Mouse (Mus musculus) kidney, postnatal 4 days (tissue): ENCODE measurements around the gene Slc51a.
"Not testable (repeated sequence)": the region's sequence is repeated elsewhere in the genome, so short reads cannot be mapped to it uniquely, and the experiment has no call there.

Experiments
- DNase-seq, 2 experiments: peaks; one replicate each; pipeline ENCODE4 v3.0.0; 2021; ENCODE audit warnings: mixed read lengths in 2 of 2

Gene Slc51a

DNA sequence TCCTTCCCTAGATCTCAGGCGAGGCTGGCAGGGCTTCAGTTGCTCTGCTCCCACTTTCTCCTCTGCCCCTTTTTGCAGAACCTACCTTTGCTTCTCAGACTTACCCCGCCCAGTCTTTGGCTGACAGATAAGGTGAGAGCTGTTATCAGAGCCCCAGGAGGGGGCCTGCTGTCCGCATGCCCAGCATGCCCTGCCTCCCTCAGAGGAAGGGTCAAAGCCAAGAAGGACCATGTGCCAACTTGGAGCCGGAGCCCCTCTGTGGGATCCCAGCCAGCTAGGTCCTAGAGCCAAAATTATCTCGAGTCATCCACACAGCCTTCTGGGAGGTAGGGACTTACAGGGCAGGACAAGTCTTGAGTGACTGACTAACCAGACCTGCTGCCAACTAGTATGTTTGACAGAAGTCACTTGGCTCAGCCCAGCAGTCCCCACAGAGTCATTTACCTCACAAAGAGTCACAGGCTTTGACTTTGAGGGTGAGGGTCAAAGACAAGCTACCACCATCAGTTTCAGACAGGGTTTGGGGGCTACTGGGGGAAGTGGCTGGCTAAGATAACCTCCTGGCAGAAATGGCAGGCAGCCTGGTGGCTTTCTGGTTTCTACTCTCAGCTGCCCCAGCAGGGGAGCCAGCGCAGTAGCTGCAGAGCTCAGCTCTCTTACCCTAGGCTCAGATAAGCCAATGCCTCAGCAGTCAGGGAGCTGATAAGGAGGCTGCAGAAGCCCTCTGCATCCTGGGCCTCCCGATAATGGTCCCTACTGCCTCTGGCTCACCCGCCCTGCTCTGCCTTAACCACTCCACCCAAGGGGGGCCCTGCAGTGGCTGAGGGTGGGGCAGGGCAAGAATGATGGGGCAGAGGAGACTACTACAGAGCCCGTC, 21.6 kb upstream of the Slc51a start:
- DNase-seq = no peak

GRCm38 (mm10) chr16:32508506-32509065, 20.9 kb upstream of the Slc51a start:
- DNase-seq = no peak

DNA sequence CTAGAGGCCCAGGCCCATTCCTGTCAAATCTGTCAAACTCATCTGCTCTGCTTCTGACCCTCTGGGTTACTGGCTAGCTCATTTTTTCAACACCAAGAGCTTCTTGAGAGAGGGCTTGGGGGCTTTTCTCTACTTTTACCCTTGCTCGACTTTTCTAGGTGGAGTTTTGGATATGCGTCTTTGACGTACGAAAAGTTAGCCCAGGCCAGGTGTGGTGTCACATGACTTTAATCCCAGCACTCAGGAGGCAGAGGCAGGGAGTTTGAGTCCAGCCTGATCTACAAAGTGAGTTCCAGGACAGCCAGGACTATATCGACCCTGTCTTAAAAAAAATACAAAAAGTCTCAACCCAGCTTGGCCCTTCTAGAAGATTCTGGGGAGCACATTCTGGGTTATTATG, 20.4 kb upstream of the Slc51a start:
- no peak for DNase-seq

DNA sequence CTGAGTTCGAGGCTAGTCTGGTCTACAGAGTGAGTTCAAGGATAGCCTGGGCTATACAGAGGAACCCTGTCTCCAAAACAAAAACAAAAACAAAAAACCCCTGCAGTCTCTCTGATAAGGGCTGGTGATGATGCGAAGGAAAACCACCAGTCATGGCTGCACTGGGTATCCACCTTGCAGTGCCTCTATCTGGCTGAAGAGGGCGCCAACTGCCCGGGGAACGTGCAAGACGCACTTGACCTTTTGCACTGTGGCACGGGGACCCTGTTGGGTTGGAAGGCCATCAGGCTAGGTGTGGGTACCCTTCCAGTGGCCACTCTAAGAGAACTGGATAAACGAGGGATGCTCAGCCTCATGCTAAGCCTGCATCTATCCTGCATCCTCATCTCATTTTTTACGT, 19.7 kb upstream of the Slc51a start:
- peak; percentile 71 to 73 for DNase-seq

DNA sequence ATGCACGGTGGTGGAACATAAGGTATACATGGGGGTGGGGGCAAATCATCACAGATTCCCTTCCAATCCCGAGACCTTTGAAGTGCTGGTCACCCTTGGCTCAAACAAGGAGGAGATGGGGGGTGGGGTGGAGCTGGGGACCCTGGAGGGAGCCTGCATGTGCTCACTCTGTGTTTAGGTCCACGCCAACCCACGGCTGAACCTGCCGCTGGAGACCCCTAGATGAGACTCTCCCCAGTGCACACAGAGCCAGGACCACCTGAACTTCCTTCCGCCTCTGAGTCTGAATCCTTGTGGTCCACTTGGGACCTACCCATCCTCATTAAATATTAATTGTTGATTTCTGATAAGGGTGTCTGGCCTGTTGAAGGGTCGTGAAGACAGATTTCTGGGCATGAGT, 19.2 kb upstream of the Slc51a start:
- no peak for DNase-seq

DNA sequence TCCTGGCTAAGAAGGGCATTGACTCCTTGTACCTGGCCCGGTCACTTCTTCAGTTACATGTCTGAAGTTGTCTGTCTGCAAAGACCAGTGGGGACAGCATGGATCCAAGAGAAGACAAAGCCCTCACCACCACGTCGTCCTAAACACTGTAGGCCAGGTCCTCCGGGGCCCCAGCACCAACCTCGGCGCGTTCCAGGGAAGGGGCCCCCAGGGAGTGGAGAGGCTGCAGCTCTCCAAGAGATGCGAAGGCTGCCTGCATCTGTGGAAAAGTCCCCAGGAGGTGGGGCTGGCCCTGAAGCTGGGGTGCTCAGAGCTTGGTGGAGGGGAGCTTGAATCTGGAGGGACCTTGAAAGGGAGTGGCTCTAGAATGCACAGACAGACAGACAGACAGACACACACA, 18.6 kb upstream of the Slc51a start:
- DNase-seq = no peak

DNA sequence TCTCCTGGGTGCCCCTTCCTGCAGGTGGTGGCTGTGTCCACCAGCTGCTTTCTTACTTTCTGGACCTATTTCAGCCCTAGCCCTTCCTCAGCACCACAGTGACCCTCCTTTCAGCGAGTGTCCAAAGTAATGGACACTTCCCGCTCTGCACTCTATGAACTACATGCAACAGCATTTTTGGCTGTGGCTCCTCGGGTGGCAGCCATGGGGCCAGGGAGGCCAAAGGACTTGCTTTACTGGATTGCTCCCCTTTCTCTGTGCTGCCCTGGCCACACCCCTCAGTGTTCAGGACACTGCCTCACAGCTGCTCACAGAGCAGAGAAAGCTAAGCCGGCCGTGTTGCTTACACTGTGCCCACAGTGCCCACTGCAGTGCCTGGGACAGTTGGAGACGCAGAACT, 16.0 kb upstream of the Slc51a start:
- no peak for DNase-seq

DNA sequence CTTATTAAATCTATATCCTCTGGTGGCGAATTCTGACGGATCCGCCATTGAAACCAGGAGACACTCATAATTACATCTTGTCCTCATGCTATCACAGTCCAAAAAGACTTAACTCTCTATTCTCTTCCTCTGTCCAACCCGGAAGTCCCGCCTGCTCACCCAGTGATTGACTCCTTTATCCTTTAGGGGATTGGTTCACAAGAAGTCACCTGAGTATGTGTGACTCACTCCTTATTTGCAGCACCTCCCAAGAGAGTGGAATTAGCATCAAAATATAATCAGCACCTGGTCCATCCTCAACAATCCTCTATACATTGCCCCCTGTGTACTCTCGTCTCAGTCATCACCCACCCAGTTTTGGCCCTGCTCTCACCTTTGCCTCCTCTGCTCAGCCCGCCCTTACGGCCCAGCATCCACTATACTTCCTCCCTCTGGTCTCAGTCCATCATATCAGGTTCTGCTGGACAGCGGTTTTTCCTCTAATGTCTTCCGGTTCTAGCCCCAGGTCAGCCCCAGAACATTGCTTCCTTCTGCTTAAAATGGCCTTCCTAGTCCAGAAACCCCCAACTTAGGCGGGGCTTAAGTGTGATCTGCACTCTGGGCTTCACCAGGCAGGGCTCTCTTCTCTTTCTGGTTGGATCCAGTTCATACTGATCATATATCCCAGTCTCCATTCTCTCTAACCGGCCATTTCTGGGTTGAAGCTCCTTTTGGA, 15.1 kb upstream of the Slc51a start:
- no peak for DNase-seq

- no peak for DNase-seq
These were observed 13.8 kb upstream of the Slc51a start for GRCm38 (mm10) chr16:32501459-32501858.

GRCm38 (mm10) chr16:32499430-32500037, 11.9 kb upstream of the Slc51a start:
- peak; percentile 94 for DNase-seq

- DNase-seq = no peak
These were observed 11.3 kb upstream of the Slc51a start for GRCm38 (mm10) chr16:32498996-32499395.

DNA sequence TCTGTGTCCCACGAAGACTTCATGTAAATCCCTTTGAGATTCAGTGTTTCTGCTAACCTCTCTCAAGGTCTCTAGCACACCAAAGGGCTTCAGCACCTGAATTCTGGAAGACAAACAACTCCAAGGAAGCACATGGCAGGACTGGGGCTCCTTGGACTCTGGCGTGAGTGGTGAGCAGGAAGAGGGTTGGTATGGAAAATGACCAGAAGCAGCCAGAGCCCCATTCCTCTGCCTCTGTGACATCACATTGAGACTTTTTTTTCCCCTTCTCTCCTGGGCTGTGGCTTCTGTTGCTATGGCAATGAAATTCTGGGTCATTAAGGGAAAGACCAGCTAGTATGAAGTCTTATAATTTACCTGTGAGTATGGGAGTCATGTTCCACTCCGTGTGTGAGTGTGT, 8.3 kb upstream of the Slc51a start, which contains the start of gene Zdhhc19:
Zdhhc19 (plus strand) TSS at position 301 of the 400 bp plus-strand sequence.
- no peak for DNase-seq

GRCm38 (mm10) chr16:32494371-32494770, 6.7 kb upstream of the Slc51a start:
- not testable (repeated sequence) for DNase-seq

- no peak for DNase-seq
These were observed 1.3 kb upstream of the Slc51a start for GRCm38 (mm10) chr16:32488939-32489338.

DNA sequence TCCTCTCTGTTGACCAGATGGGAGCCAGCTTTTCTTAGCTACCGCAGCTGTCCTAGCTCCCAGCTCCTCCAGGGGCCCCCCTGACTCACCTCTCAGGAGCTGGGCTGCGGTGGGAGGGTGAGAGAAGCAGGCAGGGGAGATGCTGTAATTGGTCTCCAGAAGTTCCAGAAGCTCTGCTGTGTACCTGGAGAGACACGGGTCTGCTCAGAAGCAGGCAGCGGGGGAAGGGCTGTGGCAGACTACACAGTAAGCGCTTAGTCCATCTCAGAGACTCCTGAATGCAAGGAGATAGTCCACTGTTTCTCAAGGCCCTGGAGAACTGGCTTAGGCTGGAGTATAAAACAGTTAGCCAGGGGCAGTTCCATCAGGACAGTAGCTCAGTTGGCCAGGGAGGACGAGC, 1.6 kb downstream of the Slc51a start:
- DNase-seq = peak in 1 of 2 experiments; percentile 36

GRCm38 (mm10) chr16:32485209-32485608, 2.5 kb downstream of the Slc51a start:
- no peak for DNase-seq

DNA sequence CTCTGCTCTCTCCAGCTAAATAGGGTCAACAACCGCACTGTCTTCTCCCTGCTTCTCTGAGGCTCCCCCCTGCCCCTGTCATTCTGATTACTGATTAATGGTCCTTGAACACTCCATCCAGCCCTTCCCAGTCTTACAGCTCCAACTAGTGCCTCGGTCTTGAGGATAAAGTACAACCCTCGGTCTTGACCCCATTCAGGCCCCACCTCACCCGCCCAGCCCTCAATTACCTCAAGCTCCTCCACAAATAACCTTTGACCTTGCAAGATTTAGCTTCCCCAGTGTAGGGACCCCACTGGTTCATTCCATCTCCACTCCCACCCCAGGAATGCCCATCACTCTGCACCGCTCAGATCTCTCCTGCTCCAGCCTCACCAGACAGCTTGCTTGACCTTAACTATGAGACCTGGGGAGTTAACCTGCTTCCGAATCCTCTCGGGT, 3.2 kb downstream of the Slc51a start:
- DNase-seq = peak in 1 of 2 experiments; percentile 55

GRCm38 (mm10) chr16:32479415-32479814, 8.3 kb downstream of the Slc51a start:
- DNase-seq = no peak

DNA sequence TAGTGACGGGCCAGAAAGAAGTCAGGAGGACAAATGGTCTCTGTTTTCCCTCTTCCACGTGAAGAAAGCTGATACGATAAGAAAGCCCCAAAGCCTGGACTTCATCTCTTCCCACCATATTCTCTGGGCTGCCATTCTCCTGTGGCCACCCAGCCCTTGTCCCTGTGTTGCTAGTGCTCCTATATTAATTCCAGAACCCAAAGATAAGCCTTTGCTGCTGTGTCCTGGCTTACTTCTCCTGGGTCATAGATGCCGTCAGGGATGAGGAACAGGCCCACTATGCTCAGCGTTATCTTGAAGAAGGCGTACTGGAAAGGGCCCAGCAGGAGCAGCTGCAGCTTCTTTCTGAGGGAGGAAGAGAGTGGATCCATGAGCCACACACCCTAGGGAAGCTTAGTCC, 10.4 kb downstream of the Slc51a start:
- DNase-seq = no peak

DNA sequence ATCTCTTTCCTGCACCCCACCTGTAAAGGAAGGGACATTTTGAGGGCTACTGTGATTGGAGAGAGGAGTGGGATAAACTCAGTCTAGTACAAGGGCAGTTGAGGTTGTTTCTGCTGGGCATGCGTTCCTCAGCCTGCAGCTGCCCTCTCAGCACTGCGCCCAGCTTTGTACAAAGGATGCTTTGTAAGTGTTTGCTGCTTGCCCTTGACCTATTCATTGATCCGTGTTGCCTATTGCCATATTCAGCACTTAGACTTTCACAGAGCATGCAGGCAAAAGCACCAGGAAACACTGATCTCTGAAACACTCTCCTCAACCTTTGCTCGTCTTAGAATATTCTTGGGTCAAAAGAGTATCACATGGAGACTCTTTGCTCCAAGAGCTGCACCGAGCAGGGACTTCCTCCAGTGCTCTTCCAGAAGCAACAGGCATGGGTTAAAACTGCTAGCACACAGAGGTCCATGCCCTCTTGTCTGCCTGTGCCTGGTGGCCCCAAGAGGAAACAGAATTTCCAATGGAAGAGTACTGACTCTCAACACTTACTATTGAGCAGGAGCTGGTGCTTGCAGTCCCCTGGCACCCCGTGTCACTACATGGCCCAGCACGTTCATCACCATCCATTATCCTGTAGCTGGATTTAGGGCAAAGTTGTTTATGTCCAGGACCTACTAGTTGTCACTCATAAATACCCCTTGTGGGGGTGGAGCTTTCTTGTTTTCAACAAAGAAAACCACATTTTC, 15.2 kb downstream of the Slc51a start:
- no peak for DNase-seq

DNA sequence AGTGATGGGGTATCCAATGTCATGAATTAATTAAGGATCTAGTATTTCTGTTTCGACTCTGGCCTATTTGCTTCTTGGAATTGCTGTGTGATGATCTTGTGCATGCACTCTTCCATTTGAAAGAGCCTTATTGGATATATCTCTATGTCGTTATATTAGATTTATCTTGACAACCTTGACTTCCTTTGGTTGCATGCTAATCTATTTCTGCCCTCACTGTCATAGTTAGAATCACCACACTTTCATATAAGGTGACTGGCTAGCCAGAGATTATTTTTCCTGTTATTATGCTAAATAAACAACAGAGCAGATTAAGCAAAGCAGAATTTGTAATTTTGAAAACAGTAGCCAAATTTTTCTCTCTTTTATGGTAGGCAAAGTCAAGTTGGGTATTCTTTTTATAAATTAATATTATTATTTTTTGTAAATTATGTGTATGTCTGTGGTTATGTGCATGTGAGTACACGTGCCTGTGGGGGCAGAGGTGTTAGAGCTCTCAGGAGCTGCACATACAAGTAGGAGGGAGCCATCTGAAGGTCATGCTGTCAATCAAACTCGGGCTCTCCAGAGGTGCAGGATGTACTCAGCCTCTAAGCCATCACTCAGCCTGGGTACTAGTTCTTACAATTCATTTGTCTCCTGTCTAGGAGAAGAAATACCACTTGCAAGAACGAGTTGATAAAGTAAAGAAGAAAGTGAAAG, 18.1 kb downstream of the Slc51a start:
- DNase-seq = no peak

DNA sequence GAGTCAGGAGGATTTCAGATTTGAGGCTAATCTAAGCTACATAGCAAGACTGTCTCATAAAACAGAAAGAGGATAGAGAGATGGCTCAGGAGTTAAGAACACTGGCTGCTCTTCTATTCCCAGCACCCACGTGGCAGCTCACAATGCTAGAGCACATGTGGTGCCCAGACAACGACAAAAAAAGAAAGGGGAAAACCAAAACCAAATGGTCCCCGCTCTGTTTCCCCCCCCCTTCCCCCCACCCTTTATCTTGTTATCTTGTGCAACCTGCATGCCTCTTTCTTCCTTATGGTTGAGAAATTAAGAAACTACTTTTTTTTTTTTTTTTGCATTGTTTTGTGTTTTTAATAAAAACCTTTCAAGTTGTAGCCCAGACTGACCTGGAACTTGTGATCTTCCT, 19.2 kb downstream of the Slc51a start:
- DNase-seq = no peak
